18 mouse cellular contexts compared by ENCODE assay signal in genomic region chr2:112541695-112542285, GRCm38 (mm10). TPM values are rescaled to one million over a fixed set of nuclear protein-coding genes. Genes with fewer than 3 reads are reported as not detected.
DNase-seq lines count a peak whose midpoint lies in the region; ATAC-seq and TF ChIP-seq lines count a peak whose summit lies in the region.
"Had no signal": no experiment of that assay in that cellular context is flagged by ENCODE, and none has a peak within 500 bp of the region (broad histone marks: within the 10 kb centered on the region; RNA-seq: fewer than 3 reads in every experiment).

No protein-coding gene starts in this region.

- no peak overlapping the region for H3K9ac ChIP-seq in hindbrain, embryonic 15.5 days
- H3K9ac ChIP-seq in hindbrain, embryonic 13.5 days: no peak overlapping the region
- H3K9ac ChIP-seq in midbrain, embryonic 14.5 days (replicated peaks; ENCODE audit: low read length): no peak overlapping the region
- H3K9ac ChIP-seq in midbrain, embryonic 13.5 days (replicated peaks): no peak overlapping the region
- H3K9ac ChIP-seq: embryonic facial prominence, embryonic 12.5 days; heart, embryonic 12.5 days; lung, embryonic 14.5 days had no signal

- 54% methylated on average over 5 of the region's 5 CpGs for WGBS in hindbrain, embryonic 15.5 days
- WGBS in hindbrain, embryonic 13.5 days: 64% methylated on average over 5 of the region's 5 CpGs
- 57% methylated on average over 5 of the region's 5 CpGs for WGBS in midbrain, embryonic 14.5 days
- 56% methylated on average over 5 of the region's 5 CpGs for WGBS in midbrain, embryonic 13.5 days

- ATAC-seq in hindbrain, embryonic 15.5 days (ENCODE audit: low FRiP score, low read depth): peak; percentile 48; the same call in 1 of the 2 replicates
- ATAC-seq in hindbrain, embryonic 13.5 days (ENCODE audit: low FRiP score): no peak
- no peak for ATAC-seq in midbrain, embryonic 14.5 days (ENCODE audit: low FRiP score, low TSS enrichment)
- ATAC-seq in midbrain, embryonic 13.5 days: no peak
- ATAC-seq: intestine, postnatal 0 days had no signal

- no peaks in the 10 kb centered on the region for H3K4me1 ChIP-seq in hindbrain, embryonic 15.5 days (replicated peaks)
- no peaks in the 10 kb centered on the region for H3K4me1 ChIP-seq in hindbrain, embryonic 13.5 days (replicated peaks)
- no peaks in the 10 kb centered on the region for H3K4me1 ChIP-seq in midbrain, embryonic 14.5 days (ENCODE audit: control insufficient read depth, insufficient read depth, low read length)
- H3K4me1 ChIP-seq in midbrain, embryonic 13.5 days (replicated peaks): no peaks in the 10 kb centered on the region
- H3K4me1 ChIP-seq: embryonic facial prominence, embryonic 12.5 days; heart, embryonic 12.5 days had no signal

- intact Hi-C loops in gastrocnemius, adult 2 months (cut with DNase I): no loop called here

- no peak overlapping the region for H3K4me2 ChIP-seq in hindbrain, embryonic 15.5 days
- H3K4me2 ChIP-seq in hindbrain, embryonic 13.5 days: no peak overlapping the region
- H3K4me2 ChIP-seq in midbrain, embryonic 14.5 days (ENCODE audit: low read length): no peak overlapping the region
- H3K4me2 ChIP-seq in midbrain, embryonic 13.5 days (replicated peaks): no peak overlapping the region
- H3K4me2 ChIP-seq: embryonic facial prominence, embryonic 12.5 days; heart, embryonic 12.5 days; liver, embryonic 11.5 days; lung, embryonic 14.5 days had no signal

- DNase-seq in midbrain, embryonic 14.5 days: peak; percentile 39
- peak; percentile 14 to 43 for DNase-seq in frontal cortex, postnatal 36 days (ENCODE audit: low spot score in 2 of 2)
- peak; percentile 20 to 32 for DNase-seq in right cerebral cortex, postnatal 36 days (ENCODE audit: low spot score in 2 of 2)
- no peak for DNase-seq in gastrocnemius, adult 2 months
- DNase-seq: cerebellum, adult 18-20 months; gastrocnemius, postnatal 36 days; heart, postnatal 36 days; kidney, postnatal 14 days; lung, embryonic 14.5 days; retina, postnatal 1 day had no signal

- no peaks in the 10 kb centered on the region for H3K27me3 ChIP-seq in hindbrain, embryonic 15.5 days
- no peaks in the 10 kb centered on the region for H3K27me3 ChIP-seq in hindbrain, embryonic 13.5 days
- no peaks in the 10 kb centered on the region for H3K27me3 ChIP-seq in midbrain, embryonic 14.5 days (ENCODE audit: control insufficient read depth, insufficient read depth, low read length)
- no peaks in the 10 kb centered on the region for H3K27me3 ChIP-seq in midbrain, embryonic 13.5 days
- H3K27me3 ChIP-seq: embryonic facial prominence, embryonic 12.5 days; heart, embryonic 12.5 days had no signal

- no peaks in the 10 kb centered on the region for H3K36me3 ChIP-seq in hindbrain, embryonic 15.5 days
- no peaks in the 10 kb centered on the region for H3K36me3 ChIP-seq in hindbrain, embryonic 13.5 days
- H3K36me3 ChIP-seq in midbrain, embryonic 14.5 days (ENCODE audit: control insufficient read depth, insufficient read depth, low read length): no peaks in the 10 kb centered on the region
- no peaks in the 10 kb centered on the region for H3K36me3 ChIP-seq in midbrain, embryonic 13.5 days
- H3K36me3 ChIP-seq: embryonic facial prominence, embryonic 12.5 days; heart, embryonic 12.5 days had no signal

- no peaks in the 10 kb centered on the region for H3K9me3 ChIP-seq in hindbrain, embryonic 15.5 days
- no peaks in the 10 kb centered on the region for H3K9me3 ChIP-seq in hindbrain, embryonic 13.5 days
- H3K9me3 ChIP-seq in midbrain, embryonic 14.5 days (ENCODE audit: control insufficient read depth, low read length): no peaks in the 10 kb centered on the region
- no peaks in the 10 kb centered on the region for H3K9me3 ChIP-seq in midbrain, embryonic 13.5 days
- H3K9me3 ChIP-seq: embryonic facial prominence, embryonic 12.5 days; G1E; heart, embryonic 12.5 days had no signal

- H3K27ac ChIP-seq in hindbrain, embryonic 15.5 days (replicated peaks): no peak overlapping the region
- no peak overlapping the region for H3K27ac ChIP-seq in hindbrain, embryonic 13.5 days
- no peak overlapping the region for H3K27ac ChIP-seq in midbrain, embryonic 14.5 days (replicated peaks; ENCODE audit: low read depth, low read length)
- no peak overlapping the region for H3K27ac ChIP-seq in midbrain, embryonic 13.5 days
- no peak overlapping the region for H3K27ac ChIP-seq in gastrocnemius, adult 2 months
- H3K27ac ChIP-seq: embryonic facial prominence, embryonic 12.5 days had no signal

- no peak for TF ChIP-seq CTCF in gastrocnemius, adult 2 months (IDR thresholded peaks at IDR 0.05)

- no peak overlapping the region for H3K4me3 ChIP-seq in hindbrain, embryonic 15.5 days
- H3K4me3 ChIP-seq in hindbrain, embryonic 13.5 days: no peak overlapping the region
- H3K4me3 ChIP-seq in midbrain, embryonic 14.5 days (replicated peaks; ENCODE audit: low read depth, low read length): no peak overlapping the region
- H3K4me3 ChIP-seq in midbrain, embryonic 13.5 days (replicated peaks): no peak overlapping the region
- no peak overlapping the region for H3K4me3 ChIP-seq in gastrocnemius, adult 2 months
- H3K4me3 ChIP-seq: embryonic facial prominence, embryonic 12.5 days; heart, embryonic 12.5 days had no signal

RNA-seq across cellular contexts. Expression of gene Aven, which starts 49.0 kb away (rescaled TPM):
- polyA plus RNA-seq in hindbrain, embryonic 15.5 days (2015; fragmentation: Nextera tagmentation; extraction: Ambion mirVana): 3.9 and 4.4 TPM in 2 replicates
- polyA plus RNA-seq in hindbrain, embryonic 13.5 days (2015; fragmentation: Nextera tagmentation; extraction: Ambion mirVana): 3.1 and 4.4 TPM in 2 replicates
- 3.2 and 4.5 TPM in 2 replicates for polyA plus RNA-seq in midbrain, embryonic 14.5 days (2014; fragmentation: Nextera tagmentation; extraction: Ambion mirVana)
- 2.3 and 3.1 TPM in 2 replicates for polyA plus RNA-seq in midbrain, embryonic 13.5 days (2015; fragmentation: Nextera tagmentation; extraction: Ambion mirVana)
- total RNA-seq in gastrocnemius, adult 2 months (2021): 10 to 100 TPM; 15.0 to 16.1 TPM
